Mouse (Mus musculus) embryonic facial prominence, embryonic 12.5 days (tissue): ENCODE measurements around the gene F2. TPM values are rescaled to one million over a fixed set of nuclear protein-coding genes. Genes with fewer than 3 reads are reported as not detected.

Experiments used
- ATAC-seq: fragments of 200-750 bp; cut with Nextera tagmentation; 2 replicates; pipeline ENCODE4 v1.8.0; 2017; ENCODE audit not compliant: insufficient number of reproducible peaks, insufficient read depth, low FRiP score, low TSS enrichment
- H3K27ac ChIP-seq: fragments of 300-500 bp; sonication (generic); 2 replicates; pipeline ENCODE4 v1.5.1; 2016; ENCODE audit warnings: mild to moderate bottlenecking
- H3K27me3 ChIP-seq: fragments of 300-500 bp; sonication (generic); 2 replicates; pipeline ENCODE4 v1.6.1; 2016; ENCODE audit warnings: mild to moderate bottlenecking, moderate library complexity
- H3K36me3 ChIP-seq: fragments of 300-500 bp; sonication (generic); 2 replicates; pipeline ENCODE4 v1.6.1; 2016; ENCODE audit warnings: mild to moderate bottlenecking
- H3K4me1 ChIP-seq: fragments of 300-500 bp; sonication (generic); 2 replicates; pipeline ENCODE4 v1.6.1; 2016
- H3K4me2 ChIP-seq: fragments of 300-500 bp; sonication (generic); replicated peaks from 2 replicates; pipeline ENCODE4 v1.6.1; 2016; ENCODE audit warnings: mild to moderate bottlenecking, moderate library complexity
- H3K4me3 ChIP-seq: fragments of 300-500 bp; sonication (generic); 2 replicates; pipeline ENCODE4 v1.5.1; 2016; ENCODE audit warnings: mild to moderate bottlenecking
- H3K9ac ChIP-seq: fragments of 300-500 bp; sonication (generic); 2 replicates; pipeline ENCODE4 v1.6.1; 2016; ENCODE audit warnings: mild to moderate bottlenecking, moderate library complexity
- H3K9me3 ChIP-seq: fragments of 300-500 bp; sonication (generic); 2 replicates; pipeline ENCODE4 v1.6.1; 2016; ENCODE audit warnings: mild to moderate bottlenecking, moderate library complexity
- WGBS: fragments of 180-500 bp; shearing (Covaris S2); methylation state at CpG from one replicate; pipeline ENCODE4 v1.1.7; 2016; 5-methylcytosine and 5-hydroxymethylcytosine counted together
- polyA plus RNA-seq: library from polyadenylated mRNA; unstranded; fragments of >200 nt; fragmentation: Nextera tagmentation; extraction: Ambion mirVana; gene quantifications from 2 replicates; pipeline ENCODE4 v1.2.1, GENCODE M21; 2016

F2 gene
- polyA plus RNA-seq, 1 experiment from 2014 or later: 0.31 TPM

- Histone ChIP-seq H3K9me3 (no peaks in the 10 kb centered on the region), H3K36me3 (peaks cover 90% of the 10 kb centered on the region)
Measured at GRCm38 (mm10) chr2:91659657-91660056, 23.4 kb upstream of the F2 start.

GRCm38 (mm10) chr2:91656774-91657173 lies 20.6 kb upstream of the F2 start:
- Histone ChIP-seq H3K9me3 (no peaks in the 10 kb centered on the region), H3K9ac (no peak overlapping the region), H3K27me3 (no peaks in the 10 kb centered on the region), H3K4me2 (no peak overlapping the region), H3K4me3 (no peak overlapping the region), H3K27ac (no peak overlapping the region), H3K4me1 (no peaks in the 10 kb centered on the region), H3K36me3 (peaks cover 76% of the 10 kb centered on the region)
- 72% methylated on average over 8 of the region's 8 CpGs for WGBS
- ATAC-seq: no peak

More at GRCm38 (mm10) chr2:91659657-91660056, 23.4 kb upstream of the F2 start:
- Histone ChIP-seq H3K4me2 (no peak overlapping the region), H3K9ac (no peak overlapping the region), H3K4me1 (no peaks in the 10 kb centered on the region), H3K27me3 (no peaks in the 10 kb centered on the region), H3K4me3 (no peak overlapping the region), H3K27ac (no peak overlapping the region)
- no peak for ATAC-seq
- 97% methylated on average over 8 of the region's 8 CpGs for WGBS

- Histone ChIP-seq H3K9ac (no peak overlapping the region), H3K36me3 (peaks cover 66% of the 10 kb centered on the region), H3K4me3 (no peak overlapping the region), H3K4me1 (peaks cover 3% of the 10 kb centered on the region), H3K27me3 (no peaks in the 10 kb centered on the region), H3K9me3 (no peaks in the 10 kb centered on the region), H3K27ac (no peak overlapping the region), H3K4me2 (no peak overlapping the region)
- ATAC-seq: no peak
- WGBS: 66% methylated on average over 6 of the region's 6 CpGs
Measured at GRCm38 (mm10) chr2:91655827-91656226, 19.6 kb upstream of the F2 start.

- Histone ChIP-seq H3K27ac (no peak overlapping the region), H3K27me3 (no peaks in the 10 kb centered on the region), H3K36me3 (peaks cover 66% of the 10 kb centered on the region), H3K4me1 (peaks cover 7% of the 10 kb centered on the region), H3K4me3 (no peak overlapping the region), H3K9ac (no peak overlapping the region), H3K4me2 (no peak overlapping the region), H3K9me3 (no peaks in the 10 kb centered on the region)
- WGBS: 91% methylated on average over 5 of the region's 5 CpGs
- no peak for ATAC-seq
Measured at GRCm38 (mm10) chr2:91655388-91655787, 19.2 kb upstream of the F2 start.

GRCm38 (mm10) chr2:91652863-91653262 lies 16.6 kb upstream of the F2 start:
- peaks cover 46% of the 10 kb centered on the region for H3K36me3 ChIP-seq
- no peaks in the 10 kb centered on the region for H3K9me3 ChIP-seq
- H3K9ac ChIP-seq: no peak overlapping the region
- H3K27me3 ChIP-seq: no peaks in the 10 kb centered on the region
- no peak overlapping the region for H3K4me3 ChIP-seq
- no peak for ATAC-seq
- H3K4me2 ChIP-seq: no peak overlapping the region
- no peak overlapping the region for H3K27ac ChIP-seq
- H3K4me1 ChIP-seq: peaks cover 15% of the 10 kb centered on the region
- 63% methylated on average over 6 of the region's 6 CpGs for WGBS

- no peak overlapping the region for H3K4me2 ChIP-seq
- no peak for ATAC-seq
- H3K36me3 ChIP-seq: peaks cover 46% of the 10 kb centered on the region
- H3K9me3 ChIP-seq: no peaks in the 10 kb centered on the region
- H3K27ac ChIP-seq: no peak overlapping the region
- H3K4me1 ChIP-seq: peaks cover 15% of the 10 kb centered on the region
- no peak overlapping the region for H3K4me3 ChIP-seq
- 88% methylated on average over 14 of the region's 14 CpGs for WGBS
- H3K27me3 ChIP-seq: no peaks in the 10 kb centered on the region
- no peak overlapping the region for H3K9ac ChIP-seq
Measured at GRCm38 (mm10) chr2:91651458-91652258, 15.4 kb upstream of the F2 start.

- Histone ChIP-seq H3K4me1 (peaks cover 15% of the 10 kb centered on the region), H3K27me3 (no peaks in the 10 kb centered on the region), H3K36me3 (peaks cover 46% of the 10 kb centered on the region), H3K27ac (peak overlapping the region; percentile 88), H3K9ac (peak overlapping the region; percentile 92), H3K4me3 (peak overlapping the region; percentile 90), H3K9me3 (no peaks in the 10 kb centered on the region), H3K4me2 (peak overlapping the region; percentile 97)
- no peak for ATAC-seq
- WGBS: 10% methylated on average over 16 of the region's 16 CpGs
Measured at GRCm38 (mm10) chr2:91650360-91650995, 14.3 kb upstream of the F2 start.

GRCm38 (mm10) chr2:91649553-91650359 lies 13.5 kb upstream of the F2 start, which contains the start of the genes Zfp408 and Arhgap1:
Gene Zfp408, minus strand, starts transcription at chr2:91649791.
Gene Arhgap1, plus strand, starts transcription at chr2:91649860.
- under 1% methylated on average over 44 of the region's 44 CpGs for WGBS
- peak; percentile 89 for ATAC-seq
- peaks cover 46% of the 10 kb centered on the region for H3K36me3 ChIP-seq

GRCm38 (mm10) chr2:91649152-91649551 lies 12.9 kb upstream of the F2 start:
- H3K27ac ChIP-seq: peak overlapping the region; percentile 88
- 2% methylated on average over 15 of the region's 15 CpGs for WGBS
- peak overlapping the region; percentile 92 for H3K9ac ChIP-seq
- H3K27me3 ChIP-seq: no peaks in the 10 kb centered on the region
- peaks cover 46% of the 10 kb centered on the region for H3K36me3 ChIP-seq
- no peaks in the 10 kb centered on the region for H3K9me3 ChIP-seq
- peak overlapping the region; percentile 90 for H3K4me3 ChIP-seq
- no peak for ATAC-seq
- H3K4me2 ChIP-seq: peak overlapping the region; percentile 97
- peaks cover 15% of the 10 kb centered on the region for H3K4me1 ChIP-seq

More at GRCm38 (mm10) chr2:91649553-91650359, 13.5 kb upstream of the F2 start, which contains the start of the genes Zfp408 and Arhgap1:
- Histone ChIP-seq H3K27ac (peak within 1 kb of the TSS; percentile 88), H3K4me2 (peak within 1 kb of the TSS; percentile 97), H3K4me1 (peaks cover 15% of the 10 kb centered on the region), H3K9me3 (no peaks in the 10 kb centered on the region), H3K27me3 (no peaks in the 10 kb centered on the region), H3K4me3 (peak within 1 kb of the TSS; percentile 90), H3K9ac (peak within 1 kb of the TSS; percentile 92)

GRCm38 (mm10) chr2:91646733-91647132 lies 10.5 kb upstream of the F2 start:
- no peak for ATAC-seq
- H3K36me3 ChIP-seq: peaks cover 59% of the 10 kb centered on the region
- H3K9ac ChIP-seq: no peak overlapping the region
- no peaks in the 10 kb centered on the region for H3K9me3 ChIP-seq
- peaks cover 15% of the 10 kb centered on the region for H3K4me1 ChIP-seq
- H3K4me3 ChIP-seq: no peak overlapping the region
- 31% methylated on average over 1 of the region's 1 CpGs for WGBS
- no peak overlapping the region for H3K27ac ChIP-seq
- no peak overlapping the region for H3K4me2 ChIP-seq
- no peaks in the 10 kb centered on the region for H3K27me3 ChIP-seq

GRCm38 (mm10) chr2:91645811-91646210 lies 9.6 kb upstream of the F2 start:
- Histone ChIP-seq H3K4me1 (peaks cover 11% of the 10 kb centered on the region), H3K9ac (no peak overlapping the region), H3K27me3 (no peaks in the 10 kb centered on the region), H3K4me2 (no peak overlapping the region), H3K4me3 (no peak overlapping the region), H3K27ac (no peak overlapping the region), H3K9me3 (no peaks in the 10 kb centered on the region), H3K36me3 (peaks cover 60% of the 10 kb centered on the region)
- 95% methylated on average over 11 of the region's 11 CpGs for WGBS
- no peak for ATAC-seq
